Mouse (Mus musculus): ENCODE measurements around the gene Ccer1.

DNA sequence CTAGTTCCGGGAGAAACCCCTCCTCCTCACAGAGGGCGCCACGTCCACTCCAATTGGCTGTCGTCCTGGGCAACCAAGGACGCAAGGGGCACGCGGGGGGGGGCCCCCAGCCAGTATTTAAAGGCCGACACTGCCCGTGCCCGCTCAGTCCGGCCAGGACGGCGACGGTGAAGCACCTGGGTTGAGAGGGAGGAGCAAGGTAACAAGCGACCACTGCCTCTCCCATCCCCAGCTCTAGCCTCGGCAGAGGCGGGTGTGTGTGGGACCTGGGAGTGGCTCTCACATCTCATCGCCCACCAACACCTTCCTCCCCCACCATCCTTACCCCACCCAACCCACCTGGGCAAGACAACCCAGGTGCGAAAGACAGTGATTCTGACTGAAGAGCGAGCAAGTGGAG is at the start of gene Ccer1:
- TF ChIP-seq CTCF (IDR thresholded peaks at IDR 0.05; ENCODE audit: control insufficient read depth, insufficient read depth, low read length) (no peak), POLR2A (IDR thresholded peaks at IDR 0.05; ENCODE audit: borderline replicate concordance, control insufficient read depth, low read depth, low read length) (no peak)
